Mouse (Mus musculus) neural tube, embryonic 12.5 days (tissue): ENCODE results near the gene Rhobtb1. TPM values are rescaled to one million over a fixed set of nuclear protein-coding genes. Genes with fewer than 3 reads are reported as not detected.

Experiments
- ATAC-seq: fragments of 200-750 bp; cut with Nextera tagmentation; 2 replicates; pipeline ENCODE4 v1.8.0; 2017; ENCODE audit warnings: low read depth, mild to moderate bottlenecking, moderate TSS enrichment, moderate library complexity; ENCODE audit not compliant: low FRiP score
- H3K27ac ChIP-seq: fragments of 300-500 bp; sonication (generic); 2 replicates; pipeline ENCODE4 v1.5.1; 2016
- H3K27me3 ChIP-seq: fragments of 300-500 bp; sonication (generic); replicated peaks from 2 replicates; pipeline ENCODE4 v1.6.1; 2016; ENCODE audit warnings: mild to moderate bottlenecking
- H3K36me3 ChIP-seq: fragments of 300-500 bp; sonication (generic); 2 replicates; pipeline ENCODE4 v1.6.1; 2016; ENCODE audit warnings: mild to moderate bottlenecking
- H3K4me1 ChIP-seq: fragments of 300-500 bp; sonication (generic); 2 replicates; pipeline ENCODE4 v1.6.1; 2016
- H3K4me2 ChIP-seq: fragments of 300-500 bp; sonication (generic); replicated peaks from 2 replicates; pipeline ENCODE4 v1.6.1; 2016; ENCODE audit warnings: mild to moderate bottlenecking
- H3K4me3 ChIP-seq: fragments of 300-500 bp; sonication (generic); 2 replicates; pipeline ENCODE4 v1.5.1; 2016
- H3K9ac ChIP-seq: fragments of 300-500 bp; sonication (generic); 2 replicates; pipeline ENCODE4 v1.6.1; 2016; ENCODE audit warnings: mild to moderate bottlenecking
- H3K9me3 ChIP-seq: fragments of 300-500 bp; sonication (generic); 2 replicates; pipeline ENCODE4 v1.6.1; 2016; ENCODE audit warnings: mild to moderate bottlenecking
- WGBS: fragments of 180-500 bp; shearing (Covaris S2); methylation state at CpG from one replicate; pipeline ENCODE4 v1.1.7; 2016; 5-methylcytosine and 5-hydroxymethylcytosine counted together
- polyA plus RNA-seq: library from polyadenylated mRNA; unstranded; fragments of >200 nt; fragmentation: Nextera tagmentation; extraction: Ambion mirVana; gene quantifications from 2 replicates; pipeline ENCODE4 v1.2.1, GENCODE M21; 2016

Rhobtb1 gene
- polyA plus RNA-seq, 1 experiment from 2014 or later: 16.0 TPM

GRCm38 (mm10) chr10:69134356-69134755, 16.9 kb upstream of the Rhobtb1 start:
- Histone ChIP-seq H3K4me3 (no peak overlapping the region), H3K27ac (no peak overlapping the region), H3K27me3 (no peaks in the 10 kb centered on the region), H3K4me2 (no peak overlapping the region), H3K9me3 (no peaks in the 10 kb centered on the region), H3K4me1 (0 out of 2 replicates have a peak, but pooled peaks cover 2% of the 10 kb centered on the region), H3K9ac (no peak overlapping the region), H3K36me3 (no peaks in the 10 kb centered on the region)
- ATAC-seq: no peak

- Histone ChIP-seq H3K4me3 (no peak overlapping the region), H3K9me3 (no peaks in the 10 kb centered on the region), H3K36me3 (no peaks in the 10 kb centered on the region), H3K27ac (no peak overlapping the region), H3K9ac (no peak overlapping the region), H3K27me3 (no peaks in the 10 kb centered on the region), H3K4me1 (no peaks in the 10 kb centered on the region), H3K4me2 (no peak overlapping the region)
- ATAC-seq: no peak
- WGBS: 77% methylated on average over 9 of the region's 9 CpGs
Observed at GRCm38 (mm10) chr10:69136241-69136828, 14.9 kb upstream of the Rhobtb1 start.

- Histone ChIP-seq H3K9ac (no peak overlapping the region), H3K4me3 (no peak overlapping the region), H3K9me3 (no peaks in the 10 kb centered on the region), H3K4me2 (no peak overlapping the region), H3K27me3 (no peaks in the 10 kb centered on the region), H3K4me1 (no peaks in the 10 kb centered on the region), H3K36me3 (no peaks in the 10 kb centered on the region), H3K27ac (no peak overlapping the region)
- ATAC-seq: no peak
- WGBS: 87% methylated on average over 7 of the region's 7 CpGs
Observed at GRCm38 (mm10) chr10:69149252-69149651, 2.0 kb upstream of the Rhobtb1 start.

GRCm38 (mm10) chr10:69152971-69153370, 1.7 kb downstream of the Rhobtb1 start:
- Histone ChIP-seq H3K4me2 (no peak overlapping the region), H3K9me3 (no peaks in the 10 kb centered on the region), H3K4me3 (no peak overlapping the region), H3K9ac (no peak overlapping the region), H3K27ac (no peak overlapping the region), H3K27me3 (no peaks in the 10 kb centered on the region), H3K4me1 (no peaks in the 10 kb centered on the region), H3K36me3 (no peaks in the 10 kb centered on the region)
- 81% methylated on average over 4 of the region's 4 CpGs for WGBS
- no peak for ATAC-seq

- Histone ChIP-seq H3K4me2 (no peak overlapping the region), H3K4me1 (no peaks in the 10 kb centered on the region), H3K4me3 (no peak overlapping the region), H3K27me3 (no peaks in the 10 kb centered on the region), H3K9me3 (no peaks in the 10 kb centered on the region), H3K9ac (no peak overlapping the region), H3K27ac (no peak overlapping the region), H3K36me3 (no peaks in the 10 kb centered on the region)
- no peak for ATAC-seq
- WGBS: 89% methylated on average over 10 of the region's 10 CpGs
Observed at GRCm38 (mm10) chr10:69155428-69156175, 4.4 kb downstream of the Rhobtb1 start.

GRCm38 (mm10) chr10:69156462-69156861, 5.2 kb downstream of the Rhobtb1 start:
- ATAC-seq: no peak
- Histone ChIP-seq H3K27me3 (no peaks in the 10 kb centered on the region), H3K4me2 (no peak overlapping the region), H3K9me3 (no peaks in the 10 kb centered on the region), H3K9ac (no peak overlapping the region), H3K4me1 (no peaks in the 10 kb centered on the region), H3K27ac (no peak overlapping the region), H3K36me3 (no peaks in the 10 kb centered on the region), H3K4me3 (no peak overlapping the region)
- WGBS: 87% methylated on average over 6 of the region's 6 CpGs

- Histone ChIP-seq H3K27ac (no peak overlapping the region), H3K4me1 (no peaks in the 10 kb centered on the region), H3K9me3 (no peaks in the 10 kb centered on the region), H3K9ac (no peak overlapping the region), H3K4me2 (no peak overlapping the region), H3K4me3 (no peak overlapping the region), H3K36me3 (no peaks in the 10 kb centered on the region), H3K27me3 (no peaks in the 10 kb centered on the region)
- 81% methylated on average over 2 of the region's 2 CpGs for WGBS
- no peak for ATAC-seq
Observed at GRCm38 (mm10) chr10:69157471-69157870, 6.2 kb downstream of the Rhobtb1 start.

GRCm38 (mm10) chr10:69160877-69161276, 9.6 kb downstream of the Rhobtb1 start:
- no peak for ATAC-seq
- Histone ChIP-seq H3K4me2 (no peak overlapping the region), H3K27ac (no peak overlapping the region), H3K27me3 (no peaks in the 10 kb centered on the region), H3K36me3 (no peaks in the 10 kb centered on the region), H3K9ac (no peak overlapping the region), H3K4me1 (no peaks in the 10 kb centered on the region), H3K4me3 (no peak overlapping the region), H3K9me3 (peaks cover 7% of the 10 kb centered on the region; the same call in 1 of the 2 replicates)
- 92% methylated on average over 2 of the region's 2 CpGs for WGBS

GRCm38 (mm10) chr10:69161503-69161902, 10.3 kb downstream of the Rhobtb1 start:
- H3K4me2 ChIP-seq: no peak overlapping the region
- no peak overlapping the region for H3K27ac ChIP-seq
- peaks cover 7% of the 10 kb centered on the region; the same call in 1 of the 2 replicates for H3K9me3 ChIP-seq
- H3K36me3 ChIP-seq: no peaks in the 10 kb centered on the region
- no peak for ATAC-seq
- no peak overlapping the region for H3K9ac ChIP-seq
- no peaks in the 10 kb centered on the region for H3K27me3 ChIP-seq
- WGBS: 86% methylated on average over 3 of the region's 3 CpGs
- H3K4me1 ChIP-seq: no peaks in the 10 kb centered on the region
- H3K4me3 ChIP-seq: no peak overlapping the region

- Histone ChIP-seq H3K27me3 (no peaks in the 10 kb centered on the region), H3K4me3 (no peak overlapping the region), H3K9me3 (peaks cover 7% of the 10 kb centered on the region; the same call in 1 of the 2 replicates), H3K9ac (no peak overlapping the region), H3K36me3 (no peaks in the 10 kb centered on the region), H3K4me2 (no peak overlapping the region), H3K4me1 (no peaks in the 10 kb centered on the region), H3K27ac (no peak overlapping the region)
- ATAC-seq: no peak
- 87% methylated on average over 5 of the region's 5 CpGs for WGBS
Observed at GRCm38 (mm10) chr10:69162577-69162976, 11.3 kb downstream of the Rhobtb1 start.

- no peak for ATAC-seq
- Histone ChIP-seq H3K9ac (no peak overlapping the region), H3K4me1 (no peaks in the 10 kb centered on the region), H3K27ac (no peak overlapping the region), H3K27me3 (no peaks in the 10 kb centered on the region), H3K4me3 (no peak overlapping the region), H3K4me2 (no peak overlapping the region), H3K9me3 (peaks cover 7% of the 10 kb centered on the region; the same call in 1 of the 2 replicates), H3K36me3 (no peaks in the 10 kb centered on the region)
- 89% methylated on average over 5 of the region's 5 CpGs for WGBS
Observed at GRCm38 (mm10) chr10:69163216-69163615, 12.0 kb downstream of the Rhobtb1 start.

- H3K4me1 ChIP-seq: no peaks in the 10 kb centered on the region
- no peaks in the 10 kb centered on the region for H3K36me3 ChIP-seq
- no peak overlapping the region for H3K9ac ChIP-seq
- H3K4me3 ChIP-seq: no peak overlapping the region
- no peak overlapping the region for H3K27ac ChIP-seq
- no peaks in the 10 kb centered on the region for H3K27me3 ChIP-seq
- H3K9me3 ChIP-seq: peaks cover 7% of the 10 kb centered on the region; the same call in 1 of the 2 replicates
- H3K4me2 ChIP-seq: no peak overlapping the region
- WGBS: 59% methylated on average over 7 of the region's 7 CpGs
- no peak for ATAC-seq
Observed at GRCm38 (mm10) chr10:69165125-69165524, 13.9 kb downstream of the Rhobtb1 start.

- Histone ChIP-seq H3K27ac (no peak overlapping the region), H3K9me3 (peaks cover 7% of the 10 kb centered on the region; the same call in 1 of the 2 replicates), H3K27me3 (no peaks in the 10 kb centered on the region), H3K4me3 (no peak overlapping the region), H3K4me2 (no peak overlapping the region), H3K9ac (no peak overlapping the region), H3K36me3 (no peaks in the 10 kb centered on the region), H3K4me1 (no peaks in the 10 kb centered on the region)
- 83% methylated on average over 3 of the region's 3 CpGs for WGBS
- no peak for ATAC-seq
Observed at GRCm38 (mm10) chr10:69165847-69166246, 14.6 kb downstream of the Rhobtb1 start.
